Mouse (Mus musculus): ENCODE measurements around the gene Coq9. TPM values are rescaled to one million over a fixed set of nuclear protein-coding genes. Genes with fewer than 3 reads are reported as not detected.

Gene Coq9
- polyA plus RNA-seq, 1 experiment, result 52.1 TPM

DNA sequence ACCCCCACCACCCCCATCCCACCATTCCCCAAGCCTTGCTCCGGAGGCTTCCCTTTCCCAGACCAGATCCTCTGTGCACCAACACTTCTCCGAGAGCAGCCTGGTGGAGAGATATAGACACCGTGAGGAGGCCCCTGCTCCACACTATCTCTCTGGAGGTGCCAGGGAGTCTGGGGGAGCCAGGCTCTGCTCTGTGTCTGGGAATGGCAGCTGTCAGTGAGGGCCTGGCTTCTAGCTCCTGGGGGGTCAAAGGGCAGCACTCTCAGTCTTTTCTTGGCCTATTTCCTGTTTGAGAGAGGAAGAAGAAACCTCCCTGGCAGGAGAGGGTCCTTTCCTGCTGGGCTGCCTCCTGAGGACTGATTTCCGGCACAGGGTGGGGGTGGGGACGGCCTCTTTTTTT lies 62.9 kb downstream of the Coq9 start:
- H3K36me3 ChIP-seq (ENCODE audit: control insufficient read depth, insufficient read depth, low read length), result no peaks in the 10 kb centered on the region
- H3K4me1 ChIP-seq (ENCODE audit: control insufficient read depth, insufficient read depth, low read length), result peaks cover 3% of the 10 kb centered on the region; the same call in 1 of the 2 replicates
- H3K4me3 ChIP-seq (ENCODE audit: control insufficient read depth, low read depth, low read length), result no peak overlapping the region
- no peak overlapping the region for H3K27ac ChIP-seq (ENCODE audit: control insufficient read depth, insufficient read depth, low read depth, low read length)
- no peaks in the 10 kb centered on the region for H3K27me3 ChIP-seq (ENCODE audit: control insufficient read depth, insufficient read depth, low read length)
- TF ChIP-seq CTCF (IDR thresholded peaks at IDR 0.05; ENCODE audit: control insufficient read depth, insufficient read depth, insufficient replicate concordance, low read depth, low read length) (no peak), POLR2A (IDR thresholded peaks at IDR 0.05; ENCODE audit: control insufficient read depth, low read depth, low read length) (no peak)

DNA sequence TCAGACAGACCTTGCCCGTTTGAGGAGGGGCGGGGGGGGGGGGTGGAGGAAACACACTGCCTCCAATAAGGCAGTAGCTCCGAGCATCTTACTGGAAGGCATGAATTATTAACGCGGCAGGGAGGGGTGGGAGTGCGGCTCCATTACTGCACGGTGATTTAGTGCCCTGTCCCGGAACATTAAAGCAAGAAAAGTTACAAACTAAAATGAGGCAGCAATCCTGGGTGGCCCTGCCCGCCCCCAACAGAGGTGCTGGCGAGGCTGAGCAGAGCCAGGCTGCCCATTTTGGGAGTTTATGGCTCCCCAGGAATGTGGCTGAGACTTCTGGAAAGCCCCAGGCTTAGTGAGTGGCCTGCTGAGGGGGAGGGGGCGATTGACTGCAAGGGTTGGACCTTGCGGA lies 65.6 kb downstream of the Coq9 start:
- Histone ChIP-seq H3K4me3 (ENCODE audit: control insufficient read depth, low read depth, low read length) (no peak overlapping the region), H3K27ac (ENCODE audit: control insufficient read depth, insufficient read depth, low read depth, low read length) (no peak overlapping the region), H3K27me3 (ENCODE audit: control insufficient read depth, insufficient read depth, low read length) (no peaks in the 10 kb centered on the region), H3K4me1 (ENCODE audit: control insufficient read depth, insufficient read depth, low read length) (peaks cover 3% of the 10 kb centered on the region; the same call in 1 of the 2 replicates), H3K36me3 (ENCODE audit: control insufficient read depth, insufficient read depth, low read length) (no peaks in the 10 kb centered on the region)
- TF ChIP-seq CTCF (IDR thresholded peaks at IDR 0.05; ENCODE audit: control insufficient read depth, insufficient read depth, insufficient replicate concordance, low read depth, low read length), result no peak
- no peak for TF ChIP-seq POLR2A (IDR thresholded peaks at IDR 0.05; ENCODE audit: control insufficient read depth, low read depth, low read length)

Other genes with a start within 250 kb of the Coq9 start
- 20.3 and 24.1 TPM in 2 replicates for gene Rspry1, start 236.4 kb upstream of the Coq9 start, polyA plus RNA-seq (2012; rRNA removed)
- 25.1 TPM in 2 replicates for gene Fam192a, start 236.3 kb upstream of the Coq9 start, polyA plus RNA-seq (2012; rRNA removed)
- gene Arl2bp, start 171.7 kb upstream of the Coq9 start, polyA plus RNA-seq (2012; rRNA removed), result 407 and 443 TPM in 2 replicates
- gene Pllp, start 142.0 kb upstream of the Coq9 start, polyA plus RNA-seq (2012; rRNA removed), result 0.65 and 2.8 TPM in 2 replicates
- gene Ccl22, start 92.7 kb upstream of the Coq9 start, polyA plus RNA-seq (2012; rRNA removed), result 9.5 and 10.1 TPM in 2 replicates
- gene Cx3cl1, start 66.3 kb upstream of the Coq9 start, polyA plus RNA-seq (2012; rRNA removed), result 5.4 and 6.4 TPM in 2 replicates
- gene Ccl17, start 27.9 kb upstream of the Coq9 start, polyA plus RNA-seq (2012; rRNA removed), result 2.0 and 2.7 TPM in 2 replicates
- 58.3 and 77.3 TPM in 2 replicates for gene Ciapin1, start within 50 bp of the Coq9 start, polyA plus RNA-seq (2012; rRNA removed)
- 54.8 and 58.9 TPM in 2 replicates for gene Polr2c, start 19.1 kb downstream of the Coq9 start, polyA plus RNA-seq (2012; rRNA removed)
- gene Dok4, start 38.0 kb downstream of the Coq9 start, polyA plus RNA-seq (2012; rRNA removed), result 1.5 and 1.6 TPM in 2 replicates
- 0.59 and 2.1 TPM in 2 replicates for gene Ccdc102a, start 79.8 kb downstream of the Coq9 start, polyA plus RNA-seq (2012; rRNA removed)
- gene Adgrg5, start 85.4 kb downstream of the Coq9 start, polyA plus RNA-seq (2012; rRNA removed), result 0.15 and 0.26 TPM in 2 replicates
- gene Adgrg1, start 136.4 kb downstream of the Coq9 start, polyA plus RNA-seq (2012; rRNA removed), result 44.0 and 62.3 TPM in 2 replicates
- 0.31 and 0.49 TPM in 2 replicates for gene Adgrg3, start 179.4 kb downstream of the Coq9 start, polyA plus RNA-seq (2012; rRNA removed)
- gene Drc7, start 216.8 kb downstream of the Coq9 start, polyA plus RNA-seq (2012; rRNA removed), result 82.6 and 87.3 TPM in 2 replicates
- 180 and 199 TPM in 2 replicates for gene Katnb1, start 242.9 kb downstream of the Coq9 start, polyA plus RNA-seq (2012; rRNA removed)

Measured in testis, adult 2 months (tissue).